Mouse (Mus musculus) layer of hippocampus, adult 9-10 months (tissue): ENCODE results near the gene Vmn2r112.
"Not testable (repeated sequence)": the region's sequence is repeated elsewhere in the genome, so short reads cannot be mapped to it uniquely, and the experiment has no call there.

ENCODE experiments used
- DNase-seq: peaks from one replicate; pipeline ENCODE4 v3.0.0; 2022; ENCODE audit warnings: low spot score

Vmn2r112 gene

GRCm38 (mm10) chr17:22600651-22601050 lies at the start of gene Vmn2r112:
Gene Vmn2r112 (plus strand): TSS chr17:22600951.
- DNase-seq, result not testable (repeated sequence)

- not testable (repeated sequence) for DNase-seq
These were observed 27.4 kb upstream of the Vmn2r112 start, which contains the start of gene Vmn2r111 for GRCm38 (mm10) chr17:22573382-22573781. Gene Vmn2r111 (minus strand): TSS chr17:22573482.

- no peak for DNase-seq
These were observed 29.9 kb downstream of the Vmn2r112 start for GRCm38 (mm10) chr17:22630646-22631045.
